Mouse (Mus musculus): ENCODE data around the gene 4930563M21Rik. TPM values are rescaled to one million over a fixed set of nuclear protein-coding genes. Genes with fewer than 3 reads are reported as not detected.

The 4930563M21Rik gene
- polyA plus RNA-seq (2017; shearing (Covaris generic)) = not detected

GRCm38 (mm10) chr9:56010450-56010849 lies at the start of gene 4930563M21Rik:
Gene 4930563M21Rik (minus strand): TSS chr9:56010550.

GRCm38 (mm10) chr9:56041372-56042180 lies 31.2 kb upstream of the 4930563M21Rik start, which contains the start of gene Rcn2:
Gene Rcn2 (plus strand): TSS chr9:56041845.

GRCm38 (mm10) chr9:55937664-55938617 lies 72.4 kb downstream of the 4930563M21Rik start, which contains the start of gene Scaper:
Gene Scaper (minus strand): TSS chr9:55938119.

Other genes with a start within 250 kb of the 4930563M21Rik start
- 10 to 100 TPM; 20.3 to 23.8 TPM for gene Scaper, start 72.4 kb downstream of the 4930563M21Rik start, polyA plus RNA-seq (2017; shearing (Covaris generic))
- gene Rcn2, start 31.3 kb upstream of the 4930563M21Rik start, polyA plus RNA-seq (2017; shearing (Covaris generic)) = 10 to 100 TPM; 55.2 to 55.6 TPM
- gene Pstpip1, start 79.4 kb upstream of the 4930563M21Rik start, polyA plus RNA-seq (2017; shearing (Covaris generic)) = 100 to 1,000 TPM; 109 to 142 TPM
- gene Tspan3, start 154.9 kb upstream of the 4930563M21Rik start, polyA plus RNA-seq (2017; shearing (Covaris generic)) = 10 to 100 TPM; 60.7 to 85.3 TPM